Comparison of ENCODE assay signal across 18 mouse cellular contexts in the genomic region with DNA sequence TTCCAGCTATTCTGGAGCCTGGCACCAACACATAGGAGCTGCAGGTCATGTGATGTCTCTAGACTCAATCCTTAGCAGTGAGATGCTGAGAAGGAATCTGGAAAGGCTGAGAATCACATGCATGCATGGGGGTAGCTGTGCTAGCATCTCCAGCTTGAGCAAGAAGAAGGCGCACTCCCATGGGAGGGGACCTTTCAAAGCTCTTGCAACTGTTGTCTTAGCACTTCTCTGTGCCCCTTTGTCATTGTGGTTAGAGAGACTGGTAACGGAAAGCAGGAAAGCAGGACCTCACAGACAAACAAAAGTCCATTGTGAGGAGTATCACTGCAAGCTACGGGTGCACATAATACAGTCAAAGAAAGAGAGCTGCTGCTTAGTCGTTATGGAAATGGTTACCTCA.
DNase-seq lines count a peak whose midpoint lies in the region; ATAC-seq lines count a peak whose summit lies in the region.
"Had no signal": no experiment of that assay in that cellular context is flagged by ENCODE, and none has a peak within 500 bp of the region (broad histone marks: within the 10 kb centered on the region; RNA-seq: fewer than 3 reads in every experiment).

No protein-coding gene starts in this region.

- DNase-seq in forebrain, embryonic 11.5 days (ENCODE audit: low spot score), result no peak
- DNase-seq in retina, postnatal 1 day, result peak; percentile 21
- DNase-seq in retina, embryonic 14.5 days (ENCODE audit: low spot score), result no peak
- DNase-seq in c-Kit-positive CD71-negative TER-119-negative erythroid progenitor cells, embryonic 14.5 days (ENCODE audit: low read depth), result peak; percentile 2
- DNase-seq in thymus, postnatal 25 days, result peak; percentile 9
- no peak for DNase-seq in layer of hippocampus, adult 9-10 months (ENCODE audit: low spot score)
- DNase-seq: cerebellum, adult 11 months; cerebellum, postnatal 36 days; forebrain, postnatal 0 days; gastrocnemius, postnatal 10 days; lung, postnatal 14 days had no signal

- no peaks in the 10 kb centered on the region for H3K9me3 ChIP-seq in forebrain, embryonic 11.5 days (ENCODE audit: control insufficient read depth, low read length)
- no peaks in the 10 kb centered on the region for H3K9me3 ChIP-seq in forebrain, embryonic 15.5 days
- H3K9me3 ChIP-seq: hindbrain, embryonic 12.5 days; intestine, embryonic 15.5 days; kidney, embryonic 15.5 days; neural tube, embryonic 12.5 days had no signal

- H3K27me3 ChIP-seq in forebrain, embryonic 11.5 days (ENCODE audit: control insufficient read depth, insufficient read depth, low read length), result no peaks in the 10 kb centered on the region
- no peaks in the 10 kb centered on the region for H3K27me3 ChIP-seq in forebrain, embryonic 15.5 days
- H3K27me3 ChIP-seq: hindbrain, embryonic 12.5 days; intestine, embryonic 15.5 days; kidney, embryonic 15.5 days; neural tube, embryonic 12.5 days had no signal

- H3K9ac ChIP-seq in forebrain, embryonic 11.5 days (ENCODE audit: low read length), result no peak overlapping the region
- H3K9ac ChIP-seq in forebrain, embryonic 15.5 days (replicated peaks), result no peak overlapping the region
- H3K9ac ChIP-seq: forebrain, postnatal 0 days; hindbrain, embryonic 12.5 days; intestine, embryonic 15.5 days; kidney, embryonic 15.5 days; neural tube, embryonic 12.5 days had no signal

- peak; percentile 66 for ATAC-seq in forebrain, embryonic 11.5 days (replicated peaks; ENCODE audit: low FRiP score)
- ATAC-seq in forebrain, embryonic 15.5 days (replicated peaks), result no peak
- ATAC-seq in frontal cortex, adult (ENCODE audit: low TSS enrichment), result no peak
- ATAC-seq: forebrain, postnatal 0 days; intestine, embryonic 15.5 days had no signal

- H3K4me2 ChIP-seq in forebrain, embryonic 11.5 days (ENCODE audit: low read depth, low read length, severe bottlenecking), result no peak overlapping the region
- H3K4me2 ChIP-seq in forebrain, embryonic 15.5 days (replicated peaks), result no peak overlapping the region
- H3K4me2 ChIP-seq: hindbrain, embryonic 12.5 days; intestine, embryonic 15.5 days; kidney, embryonic 15.5 days; neural tube, embryonic 12.5 days had no signal

- no peaks in the 10 kb centered on the region for H3K36me3 ChIP-seq in forebrain, embryonic 11.5 days (ENCODE audit: control insufficient read depth, insufficient read depth, low read length)
- H3K36me3 ChIP-seq in forebrain, embryonic 15.5 days, result no peaks in the 10 kb centered on the region
- H3K36me3 ChIP-seq: hindbrain, embryonic 12.5 days; intestine, embryonic 15.5 days; kidney, embryonic 15.5 days; neural tube, embryonic 12.5 days had no signal

- 17% methylated on average over 4 of the region's 4 CpGs for WGBS in forebrain, embryonic 11.5 days
- WGBS in forebrain, embryonic 15.5 days, result 14% methylated on average over 4 of the region's 4 CpGs

- no peak overlapping the region for H3K4me3 ChIP-seq in forebrain, embryonic 11.5 days (ENCODE audit: low read depth, low read length)
- no peak overlapping the region for H3K4me3 ChIP-seq in forebrain, embryonic 15.5 days
- H3K4me3 ChIP-seq: hindbrain, embryonic 12.5 days; intestine, embryonic 15.5 days; kidney, embryonic 15.5 days; neural tube, embryonic 12.5 days had no signal

- no peaks in the 10 kb centered on the region; the same call in 1 of the 2 replicates for H3K4me1 ChIP-seq in forebrain, embryonic 11.5 days (replicated peaks; ENCODE audit: control insufficient read depth, insufficient read depth, low read length)
- H3K4me1 ChIP-seq in forebrain, embryonic 15.5 days, result no peaks in the 10 kb centered on the region
- H3K4me1 ChIP-seq: hindbrain, embryonic 12.5 days; intestine, embryonic 15.5 days; kidney, embryonic 15.5 days; neural tube, embryonic 12.5 days had no signal

- no peak overlapping the region for H3K27ac ChIP-seq in forebrain, embryonic 11.5 days (ENCODE audit: low read depth, low read length)
- no peak overlapping the region for H3K27ac ChIP-seq in forebrain, embryonic 15.5 days (replicated peaks)
- H3K27ac ChIP-seq: hindbrain, embryonic 12.5 days; intestine, embryonic 15.5 days; kidney, embryonic 15.5 days; neural tube, embryonic 12.5 days; stomach, postnatal 0 days had no signal

Comparison
In these comparisons a context has a peak if more than half of its experiments do, and no peak if none do; other contexts are left out.
1. DNase-seq: peak in retina, postnatal 1 day (single experiment), c-Kit-positive CD71-negative TER-119-negative erythroid progenitor cells, embryonic 14.5 days (single experiment) and thymus, postnatal 25 days (single experiment); none in forebrain, embryonic 11.5 days (single experiment), retina, embryonic 14.5 days (single experiment) and layer of hippocampus, adult 9-10 months (single experiment).